Mouse (Mus musculus): Measurements from ENCODE around the gene Pcdh15.

GRCm38 (mm10) chr10:74304120-74304519 lies 1205.0 kb downstream of the Pcdh15 start:
- no peak for TF ChIP-seq CTCF (IDR thresholded peaks at IDR 0.05; ENCODE audit: low read depth)
- no peak for TF ChIP-seq EP300 (IDR thresholded peaks at IDR 0.05; ENCODE audit: low read depth)
